Mouse (Mus musculus) heart, postnatal 0 days (tissue): ENCODE results near the gene Kansl1. TPM values are rescaled to one million over a fixed set of nuclear protein-coding genes. Genes with fewer than 3 reads are reported as not detected.

ENCODE experiments used
- ATAC-seq: fragments of 200-750 bp; cut with Nextera tagmentation; 2 replicates; pipeline ENCODE4 v1.8.0; 2017; ENCODE audit warnings: low read depth, moderate number of reproducible peaks, moderate library complexity; ENCODE audit not compliant: insufficient read depth
- DNase-seq: peaks from one replicate; pipeline ENCODE4 v3.0.0-alpha.2; 2016; ENCODE audit warnings: low spot score
- H3K27ac ChIP-seq: fragments of 300-500 bp; sonication (generic); 2 replicates; pipeline ENCODE4 v1.5.1; 2014; ENCODE audit warnings: low read depth, mild to moderate bottlenecking
- H3K27me3 ChIP-seq: fragments of 300-500 bp; sonication (generic); 2 replicates; pipeline ENCODE4 v1.6.1; 2014; ENCODE audit warnings: low read length, mixed read lengths; ENCODE audit not compliant: control insufficient read depth, insufficient read depth
- H3K36me3 ChIP-seq: fragments of 300-500 bp; sonication (generic); replicated peaks from 2 replicates; pipeline ENCODE4 v1.6.1; 2014; ENCODE audit warnings: low read length, mixed read lengths; ENCODE audit not compliant: control insufficient read depth, insufficient read depth
- H3K4me1 ChIP-seq: fragments of 300-500 bp; sonication (generic); 2 replicates; pipeline ENCODE4 v1.6.1; 2014; ENCODE audit warnings: antibody characterized with exemption; ENCODE audit not compliant: control insufficient read depth, insufficient read depth
- H3K4me2 ChIP-seq: fragments of 300-500 bp; sonication (generic); 2 replicates; pipeline ENCODE4 v1.6.1; 2014; ENCODE audit warnings: low read depth, mild to moderate bottlenecking, low read length, moderate library complexity
- H3K4me3 ChIP-seq: fragments of 300-500 bp; sonication (generic); 2 replicates; pipeline ENCODE4 v1.5.1; 2014; ENCODE audit warnings: low read depth, low read length
- H3K9ac ChIP-seq: fragments of 300-500 bp; sonication (generic); replicated peaks from 2 replicates; pipeline ENCODE4 v1.6.1; 2014; ENCODE audit warnings: low read depth, low read length, mixed read lengths
- H3K9me3 ChIP-seq: fragments of 300-500 bp; sonication (generic); replicated peaks from 2 replicates; pipeline ENCODE4 v1.6.1; 2016; ENCODE audit warnings: low read length; ENCODE audit not compliant: control insufficient read depth
- CTCF ChIP-seq: IDR thresholded peaks from 2 replicates; pipeline ENCODE4 v1.5.1; 2016; ENCODE audit warnings: antibody characterized with exemption, control low read depth, low read depth
- EP300 ChIP-seq: IDR thresholded peaks from 2 replicates; pipeline ENCODE4 v1.6.1; 2016; ENCODE audit warnings: antibody characterized with exemption, low read depth
- WGBS: fragments of 180-500 bp; shearing (Covaris S2); extraction: QIAGEN DNeasy Blood & Tissue Kit; methylation state at CpG from one replicate; pipeline ENCODE4 v1.1.7; 2014; 5-methylcytosine and 5-hydroxymethylcytosine counted together
- polyA plus RNA-seq: library from polyadenylated mRNA; unstranded; fragments of >200 nt; fragmentation: Nextera tagmentation; extraction: Ambion mirVana; gene quantifications from 2 replicates; pipeline ENCODE4 v1.2.1, GENCODE M21; 2015
- total RNA-seq: library from RNA; depleted of rRNA; stranded (reverse); fragments of >200 nt; gene quantifications from 2 replicates; pipeline ENCODE4 v1.2.3, GENCODE M21; 2014; ENCODE audit warnings: low replicate concordance

Gene Kansl1
- total and polyA plus RNA-seq, 2 experiments from 2014 or later: 7.5 to 34.7 TPM

DNA sequence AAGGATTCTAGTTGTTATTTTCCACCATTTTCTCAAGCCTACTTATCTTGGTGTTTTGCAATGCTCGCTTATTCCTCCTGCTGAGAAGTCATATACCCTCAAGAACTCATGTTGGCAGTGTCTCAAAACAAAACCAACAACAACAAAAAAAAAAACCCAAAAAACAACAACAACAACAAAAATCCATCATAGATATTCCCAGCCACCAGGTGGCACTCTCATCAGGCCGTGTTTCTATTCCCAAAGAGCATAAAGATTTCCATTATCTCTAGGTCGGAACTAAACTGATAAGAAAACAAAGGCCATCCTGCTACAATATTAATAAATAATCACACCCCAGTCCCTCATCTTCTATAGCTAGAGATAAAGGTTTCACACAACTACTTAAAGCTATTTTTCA is 121.7 kb downstream of the Kansl1 start:
- H3K9ac ChIP-seq: no peak overlapping the region
- peaks cover 70% of the 10 kb centered on the region for H3K36me3 ChIP-seq
- TF ChIP-seq EP300 (no peak), CTCF (peak; percentile 51)
- DNase-seq (no peak), ATAC-seq (no peak)
- H3K27ac ChIP-seq: no peak overlapping the region
- no peaks in the 10 kb centered on the region for H3K4me1 ChIP-seq
- 41% methylated on average over 3 of the region's 3 CpGs for WGBS
- no peaks in the 10 kb centered on the region for H3K27me3 ChIP-seq
- H3K9me3 ChIP-seq: no peaks in the 10 kb centered on the region
- no peak overlapping the region for H3K4me3 ChIP-seq
- no peak overlapping the region for H3K4me2 ChIP-seq

DNA sequence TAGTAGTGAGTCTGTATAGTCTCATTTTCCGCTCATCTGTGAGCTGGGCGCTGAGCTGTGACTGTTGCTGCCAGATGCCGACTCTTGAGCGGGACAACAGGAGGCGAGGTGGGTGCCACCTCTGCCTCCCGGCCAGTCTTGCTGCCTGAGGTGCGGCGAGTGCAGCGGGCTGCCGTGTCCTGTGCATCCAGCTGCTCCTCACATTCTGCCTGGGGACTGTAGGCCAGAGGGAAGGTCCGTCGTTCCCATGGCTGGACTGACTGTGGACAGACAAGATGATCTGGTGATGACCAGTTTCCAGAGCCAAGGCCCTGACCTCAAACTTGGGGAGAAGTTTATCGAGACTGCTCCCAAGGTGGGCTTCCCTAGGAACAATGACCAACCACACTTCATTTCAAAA is 133.7 kb downstream of the Kansl1 start:
- no peaks in the 10 kb centered on the region for H3K4me1 ChIP-seq
- H3K27ac ChIP-seq: no peak overlapping the region
- WGBS: 79% methylated on average over 13 of the region's 13 CpGs
- H3K36me3 ChIP-seq: peaks cover 73% of the 10 kb centered on the region
- H3K9me3 ChIP-seq: no peaks in the 10 kb centered on the region
- no peak for ATAC-seq
- no peak overlapping the region for H3K9ac ChIP-seq
- no peak for DNase-seq
- TF ChIP-seq CTCF (no peak), EP300 (no peak)
- H3K4me3 ChIP-seq: no peak overlapping the region
- H3K4me2 ChIP-seq: no peak overlapping the region
- no peaks in the 10 kb centered on the region for H3K27me3 ChIP-seq

DNA sequence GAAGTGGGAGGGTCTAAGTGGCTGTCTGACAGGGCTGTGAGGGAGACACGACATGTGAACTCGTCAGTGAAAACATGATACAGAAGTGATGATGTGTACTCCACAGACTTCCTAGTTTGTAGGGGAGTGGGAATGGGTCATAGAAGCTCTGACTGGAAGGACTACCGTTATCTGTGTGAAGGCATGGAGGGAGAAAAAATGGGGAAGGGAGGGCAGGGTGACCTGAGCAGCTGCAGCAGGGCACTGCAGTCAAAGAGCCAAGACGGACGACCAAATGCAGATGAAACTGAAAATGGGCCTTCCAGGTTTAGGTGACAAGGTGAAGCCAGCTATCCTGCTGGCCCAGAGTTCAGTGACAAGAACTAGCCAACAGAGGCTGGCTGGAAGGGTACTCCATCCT is 134.5 kb downstream of the Kansl1 start:
- WGBS: 20% methylated on average over 5 of the region's 5 CpGs
- peaks cover 65% of the 10 kb centered on the region for H3K36me3 ChIP-seq
- H3K4me2 ChIP-seq: no peak overlapping the region
- H3K27me3 ChIP-seq: no peaks in the 10 kb centered on the region
- H3K4me1 ChIP-seq: no peaks in the 10 kb centered on the region
- H3K9me3 ChIP-seq: no peaks in the 10 kb centered on the region
- no peak overlapping the region for H3K4me3 ChIP-seq
- H3K9ac ChIP-seq: no peak overlapping the region
- TF ChIP-seq CTCF: no peak
- DNase-seq (no peak), ATAC-seq (no peak)
- H3K27ac ChIP-seq: no peak overlapping the region

DNA sequence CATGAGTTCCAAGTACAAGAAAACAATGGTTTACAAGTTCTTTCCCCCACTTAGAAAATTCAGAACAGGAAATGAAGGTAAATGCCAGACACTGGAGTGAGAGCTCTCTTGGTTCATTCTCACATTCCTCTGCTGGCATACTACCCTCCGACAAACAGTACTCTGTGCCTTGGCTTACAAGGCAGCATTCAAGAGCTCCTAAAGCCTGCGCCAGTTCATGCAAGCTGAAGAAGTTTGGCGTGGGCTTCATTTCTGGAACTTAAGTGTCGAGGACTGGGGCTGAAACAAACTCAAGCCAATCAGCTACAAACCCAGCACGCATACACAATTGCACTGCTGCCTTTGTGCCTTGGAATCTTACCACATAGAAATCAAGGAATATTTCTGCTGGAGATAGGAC is 136.6 kb downstream of the Kansl1 start:
- Histone ChIP-seq H3K36me3 (peaks cover 45% of the 10 kb centered on the region), H3K9me3 (no peaks in the 10 kb centered on the region), H3K27me3 (no peaks in the 10 kb centered on the region), H3K9ac (no peak overlapping the region), H3K4me2 (no peak overlapping the region), H3K27ac (no peak overlapping the region), H3K4me1 (no peaks in the 10 kb centered on the region), H3K4me3 (no peak overlapping the region)
- 74% methylated on average over 5 of the region's 5 CpGs for WGBS
- ATAC-seq (no peak), DNase-seq (no peak)
- no peak for TF ChIP-seq EP300
- no peak for TF ChIP-seq CTCF

DNA sequence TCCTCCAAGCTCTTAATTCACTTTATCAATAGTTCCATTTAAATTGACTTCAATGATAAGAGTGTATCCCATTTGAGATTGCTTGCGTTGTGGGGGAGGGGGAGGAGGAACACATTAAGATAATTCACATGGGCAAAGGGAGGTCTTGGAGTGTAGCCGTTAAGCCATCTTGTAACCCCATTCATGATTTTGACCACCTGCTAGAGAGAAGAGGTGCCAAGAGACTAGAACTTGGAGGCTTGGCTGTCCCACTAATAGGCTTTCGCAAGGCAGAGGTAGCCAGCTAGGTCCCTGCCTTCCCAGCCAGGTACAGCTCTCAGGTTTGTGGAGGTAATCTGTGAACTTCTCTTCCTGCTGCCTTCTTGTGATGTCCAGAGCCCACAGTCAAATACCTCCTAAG is 137.5 kb downstream of the Kansl1 start:
- TF ChIP-seq CTCF (no peak), EP300 (no peak)
- no peak overlapping the region for H3K4me3 ChIP-seq
- H3K4me1 ChIP-seq: no peaks in the 10 kb centered on the region
- no peak overlapping the region for H3K27ac ChIP-seq
- H3K9me3 ChIP-seq: no peaks in the 10 kb centered on the region
- no peak overlapping the region for H3K4me2 ChIP-seq
- H3K9ac ChIP-seq: no peak overlapping the region
- 80% methylated on average over 3 of the region's 3 CpGs for WGBS
- no peak for ATAC-seq
- no peak for DNase-seq
- no peaks in the 10 kb centered on the region for H3K27me3 ChIP-seq
- peaks cover 38% of the 10 kb centered on the region for H3K36me3 ChIP-seq

DNA sequence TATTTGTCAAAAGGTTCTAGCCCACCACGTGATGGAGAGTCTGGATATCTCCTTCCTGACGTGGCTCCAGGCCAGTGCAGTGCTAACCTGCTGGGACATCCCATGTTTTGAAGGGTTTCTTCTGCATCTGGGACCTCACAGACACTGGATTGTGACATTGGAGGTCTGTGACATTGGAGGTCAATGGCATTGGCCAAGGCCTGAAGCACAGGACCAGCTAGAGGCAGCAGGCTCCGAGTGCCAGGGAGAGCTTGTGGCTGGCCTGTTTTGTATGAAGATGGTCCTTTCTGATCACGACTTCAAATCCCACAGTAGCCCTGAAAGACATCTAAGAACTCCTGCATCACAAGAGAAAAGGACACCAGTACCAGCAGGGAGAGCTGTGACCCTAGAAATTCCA is 138.5 kb downstream of the Kansl1 start:
- Histone ChIP-seq H3K9me3 (no peaks in the 10 kb centered on the region), H3K4me3 (no peak overlapping the region), H3K4me2 (no peak overlapping the region), H3K4me1 (no peaks in the 10 kb centered on the region), H3K36me3 (peaks cover 27% of the 10 kb centered on the region), H3K9ac (no peak overlapping the region), H3K27ac (no peak overlapping the region), H3K27me3 (no peaks in the 10 kb centered on the region)
- 68% methylated on average over 4 of the region's 4 CpGs for WGBS
- ATAC-seq (no peak), DNase-seq (no peak)
- no peak for TF ChIP-seq CTCF
- TF ChIP-seq EP300: no peak
